Mouse (Mus musculus) heart, embryonic 13.5 days (tissue): Measurements from ENCODE around the gene Ube2l3. TPM values are rescaled to one million over a fixed set of nuclear protein-coding genes. Genes with fewer than 3 reads are reported as not detected.
A peak's percentile ranks its signal among the peaks of the same experiment; 100 is the strongest.

Source experiments
- ATAC-seq: fragments of 200-750 bp; cut with Nextera tagmentation; 2 replicates; pipeline ENCODE4 v1.8.0; 2017; ENCODE audit warnings: moderate TSS enrichment; ENCODE audit not compliant: insufficient number of reproducible peaks, low FRiP score, low TSS enrichment; ENCODE audit errors: extremely low read depth
- H3K27ac ChIP-seq: fragments of 300-500 bp; sonication (generic); replicated peaks from 2 replicates; pipeline ENCODE4 v1.5.1; 2015; ENCODE audit warnings: moderate library complexity, mild to moderate bottlenecking, inconsistent platforms
- H3K27me3 ChIP-seq: fragments of 300-500 bp; sonication (generic); replicated peaks from 2 replicates; pipeline ENCODE4 v1.6.1; 2015; ENCODE audit warnings: mild to moderate bottlenecking, inconsistent platforms
- H3K36me3 ChIP-seq: fragments of 300-500 bp; sonication (generic); 2 replicates; pipeline ENCODE4 v1.6.1; 2015; ENCODE audit warnings: mild to moderate bottlenecking, inconsistent platforms
- H3K4me1 ChIP-seq: fragments of 300-500 bp; sonication (generic); 2 replicates; pipeline ENCODE4 v1.6.1; 2015; ENCODE audit warnings: inconsistent platforms
- H3K4me2 ChIP-seq: fragments of 300-500 bp; sonication (generic); 2 replicates; pipeline ENCODE4 v1.6.1; 2015; ENCODE audit warnings: inconsistent platforms, mild to moderate bottlenecking, moderate library complexity
- H3K4me3 ChIP-seq: fragments of 300-500 bp; sonication (generic); 2 replicates; pipeline ENCODE4 v1.5.1; 2015; ENCODE audit warnings: moderate library complexity, mild to moderate bottlenecking, inconsistent platforms
- H3K9ac ChIP-seq: fragments of 300-500 bp; sonication (generic); 2 replicates; pipeline ENCODE4 v1.6.1; 2015; ENCODE audit warnings: inconsistent platforms, mild to moderate bottlenecking, moderate library complexity
- H3K9me3 ChIP-seq: fragments of 300-500 bp; sonication (generic); 2 replicates; pipeline ENCODE4 v1.6.1; 2016; ENCODE audit warnings: inconsistent platforms
- WGBS: fragments of 180-500 bp; shearing (Covaris S2); methylation state at CpG from one replicate; pipeline ENCODE4 v1.1.7; 2015; ENCODE audit warnings: mixed read lengths; 5-methylcytosine and 5-hydroxymethylcytosine counted together
- microRNA counts: library from miRNA; unstranded; fragments of <30 nt; microRNA quantifications from one replicate; lab custom pipeline; 2016
- microRNA-seq: library from miRNA; unstranded; fragments of <30 nt; microRNA quantifications from one replicate; pipeline ENCODE4, GENCODE M21; 2016
- polyA plus RNA-seq: library from polyadenylated mRNA; unstranded; fragments of >200 nt; fragmentation: Nextera tagmentation; extraction: Ambion mirVana; gene quantifications from 2 replicates; pipeline ENCODE4 v1.2.1, GENCODE M21; 2015

Gene Ube2l3
- polyA plus RNA-seq, 1 experiment from 2014 or later, result 292 TPM

DNA sequence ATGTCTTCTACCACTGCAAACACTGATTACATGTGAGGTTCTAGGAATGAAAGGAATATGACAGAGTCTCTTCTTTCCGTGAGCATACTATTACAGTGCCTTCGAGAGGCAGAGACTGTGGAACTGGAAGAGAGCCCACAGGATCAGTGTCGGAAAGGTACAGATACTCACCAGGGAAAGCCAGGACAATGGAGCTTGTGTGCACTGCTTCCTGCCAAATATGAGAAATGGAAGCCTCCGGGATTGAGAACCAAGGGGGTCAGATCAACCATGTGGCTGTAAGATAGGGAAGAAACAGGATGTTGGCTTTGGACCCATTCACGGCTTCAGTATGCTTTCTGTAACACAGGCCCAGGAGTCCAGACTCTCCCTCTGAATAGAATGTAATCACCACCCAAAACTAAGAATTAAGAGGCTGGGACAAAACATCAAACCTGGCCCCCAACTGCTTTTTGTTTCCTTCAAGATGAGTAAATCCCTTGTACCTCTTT lies 85.1 kb downstream of the Ube2l3 start:
- H3K27ac ChIP-seq, result peak overlapping the region; percentile 84
- 79% methylated on average over 5 of the region's 5 CpGs for WGBS
- H3K9me3 ChIP-seq, result no peaks in the 10 kb centered on the region
- no peak overlapping the region for H3K9ac ChIP-seq
- ATAC-seq, result peak; percentile 48; the same call in 1 of the 2 replicates
- no peaks in the 10 kb centered on the region for H3K4me1 ChIP-seq
- H3K4me2 ChIP-seq, result no peak overlapping the region
- H3K36me3 ChIP-seq, result peaks cover 76% of the 10 kb centered on the region
- no peaks in the 10 kb centered on the region for H3K27me3 ChIP-seq
- H3K4me3 ChIP-seq, result no peak overlapping the region

DNA sequence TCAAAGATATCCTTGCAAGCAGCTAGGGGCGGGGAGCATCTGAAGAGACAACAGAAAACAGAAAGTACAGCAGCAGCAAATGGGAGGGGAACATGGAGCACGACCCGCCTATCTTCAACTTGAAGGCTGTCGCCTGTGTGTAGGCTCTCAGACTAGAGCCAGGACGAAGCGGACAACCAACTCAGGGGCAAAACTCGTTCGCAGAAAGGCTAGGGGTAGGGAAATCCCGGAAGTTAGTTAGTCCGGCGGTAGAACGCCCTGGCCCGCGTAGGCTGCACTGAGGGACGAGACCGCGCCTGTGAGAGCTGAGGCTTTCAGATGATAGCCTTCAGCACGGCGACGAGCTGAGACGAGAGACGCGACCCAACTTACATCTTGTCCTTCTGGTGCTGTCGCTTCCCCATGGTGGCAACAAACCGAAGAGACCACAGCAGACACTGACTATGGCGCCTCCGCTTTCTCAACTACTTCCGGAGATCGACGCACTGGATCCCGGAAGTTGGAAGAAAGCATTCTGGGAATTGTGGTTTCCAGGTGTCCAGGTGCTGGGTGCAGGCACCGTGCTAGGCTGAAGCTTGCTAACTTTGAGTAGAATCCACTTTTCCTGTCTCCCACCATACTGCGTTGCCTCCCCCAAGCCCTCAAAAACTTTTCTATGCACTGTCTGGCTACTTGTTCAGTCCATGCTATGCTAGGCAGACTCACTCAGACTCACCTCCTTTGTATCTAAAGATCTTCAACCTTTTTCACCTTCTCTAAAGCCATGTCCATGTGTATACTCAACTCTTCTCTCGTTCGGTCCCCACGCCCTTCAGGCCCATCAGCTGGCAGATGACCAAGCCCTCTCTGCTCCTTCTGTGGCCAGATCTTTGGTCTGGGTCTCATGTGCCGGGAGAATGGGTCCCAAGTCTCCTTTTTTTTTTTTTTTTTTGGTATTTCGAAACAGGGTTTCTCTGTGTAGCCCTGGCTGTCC lies 91.4 kb downstream of the Ube2l3 start, which contains the start of gene Ppil2:
Gene Ppil2, minus strand, starts transcription at position 487 of the 973 bp plus-strand sequence.
- H3K9me3 ChIP-seq, result no peaks in the 10 kb centered on the region
- peak within 1 kb of the TSS; percentile 83 for H3K4me3 ChIP-seq
- 8% methylated on average over 38 of the region's 38 CpGs for WGBS
- H3K27ac ChIP-seq, result peak within 1 kb of the TSS; percentile 59
- peak within 1 kb of the TSS; percentile 82 for H3K4me2 ChIP-seq
- ATAC-seq, result peak; percentile 27; the same call in 1 of the 2 replicates
- H3K4me1 ChIP-seq, result peaks cover 11% of the 10 kb centered on the region
- H3K27me3 ChIP-seq, result no peaks in the 10 kb centered on the region
- peaks cover 54% of the 10 kb centered on the region for H3K36me3 ChIP-seq
- H3K9ac ChIP-seq, result peak within 1 kb of the TSS; percentile 91

DNA sequence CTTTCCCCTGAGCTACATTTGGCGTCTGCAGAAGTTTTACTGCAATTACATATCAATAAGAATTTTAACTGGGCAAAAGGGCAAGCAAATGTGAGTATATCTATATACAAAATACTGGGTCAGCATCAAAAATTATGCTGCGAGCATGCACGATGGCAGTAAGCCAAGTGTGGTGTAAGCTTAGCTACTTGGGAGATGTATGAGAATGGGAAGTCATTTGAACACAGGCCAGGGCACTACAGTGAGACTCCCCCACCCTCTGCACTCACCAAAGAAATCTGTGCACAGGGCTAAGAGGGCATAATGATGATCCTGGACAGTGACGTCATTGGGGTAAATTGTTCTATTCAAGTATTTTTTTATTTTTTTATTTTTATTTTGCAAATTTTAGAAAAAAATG lies 97.8 kb downstream of the Ube2l3 start:
- no peak for ATAC-seq
- Histone ChIP-seq H3K36me3 (peaks cover 91% of the 10 kb centered on the region), H3K27me3 (no peaks in the 10 kb centered on the region), H3K4me2 (no peak overlapping the region), H3K4me1 (peaks cover 8% of the 10 kb centered on the region), H3K9me3 (no peaks in the 10 kb centered on the region), H3K27ac (no peak overlapping the region), H3K4me3 (no peak overlapping the region), H3K9ac (no peak overlapping the region)
- WGBS, result 82% methylated on average over 4 of the region's 4 CpGs

DNA sequence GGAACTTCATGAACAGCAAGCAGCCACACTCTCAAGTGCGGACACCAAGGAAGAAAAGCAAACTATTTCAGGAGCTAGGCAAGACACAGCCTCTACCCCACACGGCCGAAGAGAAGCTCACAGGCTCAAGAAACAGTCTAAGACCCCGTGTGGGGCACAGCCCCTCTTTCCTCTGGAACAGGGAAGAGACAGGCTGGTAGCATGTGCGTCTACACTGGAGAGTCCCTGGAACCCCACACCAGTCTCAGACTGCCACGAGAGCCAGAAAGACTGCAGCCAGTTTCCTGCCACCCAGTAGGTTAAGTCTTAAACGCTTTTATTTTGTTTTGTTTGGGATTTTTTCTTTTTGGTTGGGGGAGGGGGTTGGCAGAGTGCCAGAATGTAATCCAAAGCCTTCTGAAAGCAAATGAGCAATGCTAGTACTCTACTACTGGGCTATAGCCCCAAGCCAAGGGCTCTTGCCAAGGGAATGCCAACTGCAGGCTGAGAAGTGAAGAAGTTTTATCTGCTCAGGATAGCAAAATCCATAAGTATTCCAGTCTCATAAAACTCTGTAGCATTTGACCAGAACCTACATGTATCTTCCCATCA lies 99.7 kb downstream of the Ube2l3 start:
- no peaks in the 10 kb centered on the region for H3K9me3 ChIP-seq
- peaks cover 6% of the 10 kb centered on the region for H3K4me1 ChIP-seq
- no peak for ATAC-seq
- no peak overlapping the region for H3K4me3 ChIP-seq
- no peak overlapping the region for H3K4me2 ChIP-seq
- H3K36me3 ChIP-seq, result peaks cover 98% of the 10 kb centered on the region
- H3K27ac ChIP-seq, result no peak overlapping the region
- no peak overlapping the region for H3K9ac ChIP-seq
- WGBS, result 71% methylated on average over 7 of the region's 7 CpGs
- H3K27me3 ChIP-seq, result no peaks in the 10 kb centered on the region

MicroRNAs within 50 kb of the gene (microRNA counts, 519-probe panel; counts per million panel counts)
- 5,510 counts per million, percentile 90 among the panel's probes with 10 or more counts for microRNA mmu-miR-130b (lab: Ali Mortazavi, UCI)
- microRNA mmu-miR-301b (lab: Ali Mortazavi, UCI), result 2,623 counts per million, percentile 65 among the panel's probes with 10 or more counts

Small RNAs within 50 kb of the gene (microRNA-seq; reads per million reads assigned to microRNA genes)
- gene Mir130b (4,690 reads per million, percentile 92 among the genes with 10 or more reads in this experiment), gene Mir301b (69.9 reads per million, percentile 49 among the genes with 10 or more reads in this experiment)

Other genes starting within 250 kb of the Ube2l3 start
- 112 and 125 TPM in 2 replicates for gene Mapk1, start 219.3 kb downstream of the Ube2l3 start, polyA plus RNA-seq
- 13.7 and 16.8 TPM in 2 replicates for gene Ypel1, start 133.0 kb downstream of the Ube2l3 start, polyA plus RNA-seq
- 99.4 and 109 TPM in 2 replicates for gene Ppil2, start 91.4 kb downstream of the Ube2l3 start, polyA plus RNA-seq
- gene 2610318N02Rik, start 77.5 kb downstream of the Ube2l3 start, polyA plus RNA-seq, result 29.2 and 30.6 TPM in 2 replicates
- gene Sdf2l1, start 70.3 kb downstream of the Ube2l3 start, polyA plus RNA-seq, result 53.0 and 70.2 TPM in 2 replicates
- gene Ydjc, start 58.0 kb downstream of the Ube2l3 start, polyA plus RNA-seq, result 3.9 and 5.1 TPM in 2 replicates
- gene Ccdc116, start 55.4 kb downstream of the Ube2l3 start, polyA plus RNA-seq, result 0.23 and 0.27 TPM in 2 replicates
- 0.17 and 0.18 TPM in 2 replicates for gene Rimbp3, start 6.0 kb upstream of the Ube2l3 start, polyA plus RNA-seq
- 4.1 and 4.6 TPM in 2 replicates for gene Hic2, start 30.9 kb upstream of the Ube2l3 start, polyA plus RNA-seq
- gene Tmem191c, start 73.4 kb upstream of the Ube2l3 start, polyA plus RNA-seq, result 7.0 and 7.6 TPM in 2 replicates
- 0.88 and 5.7 TPM in 2 replicates for gene Serpind1, start 128.7 kb upstream of the Ube2l3 start, polyA plus RNA-seq
- 11.0 and 12.0 TPM in 2 replicates for gene Snap29, start 203.3 kb upstream of the Ube2l3 start, polyA plus RNA-seq
- 26.7 and 29.0 TPM in 2 replicates for gene Pi4ka, start 203.7 kb upstream of the Ube2l3 start, polyA plus RNA-seq
- 42.8 and 46.0 TPM in 2 replicates for gene Crkl, start 249.3 kb upstream of the Ube2l3 start, polyA plus RNA-seq